Mouse (Mus musculus) heart, embryonic 13.5 days (tissue): ENCODE data around the gene Nr1i3. TPM values are rescaled to one million over a fixed set of nuclear protein-coding genes. Genes with fewer than 3 reads are reported as not detected.

ENCODE experiments used
- ATAC-seq: fragments of 200-750 bp; cut with Nextera tagmentation; 2 replicates; pipeline ENCODE4 v1.8.0; 2017; ENCODE audit warnings: moderate TSS enrichment; ENCODE audit not compliant: insufficient number of reproducible peaks, low FRiP score, low TSS enrichment; ENCODE audit errors: extremely low read depth
- H3K27ac ChIP-seq: fragments of 300-500 bp; sonication (generic); replicated peaks from 2 replicates; pipeline ENCODE4 v1.5.1; 2015; ENCODE audit warnings: moderate library complexity, mild to moderate bottlenecking, inconsistent platforms
- H3K27me3 ChIP-seq: fragments of 300-500 bp; sonication (generic); replicated peaks from 2 replicates; pipeline ENCODE4 v1.6.1; 2015; ENCODE audit warnings: mild to moderate bottlenecking, inconsistent platforms
- H3K36me3 ChIP-seq: fragments of 300-500 bp; sonication (generic); 2 replicates; pipeline ENCODE4 v1.6.1; 2015; ENCODE audit warnings: mild to moderate bottlenecking, inconsistent platforms
- H3K4me1 ChIP-seq: fragments of 300-500 bp; sonication (generic); 2 replicates; pipeline ENCODE4 v1.6.1; 2015; ENCODE audit warnings: inconsistent platforms
- H3K4me2 ChIP-seq: fragments of 300-500 bp; sonication (generic); 2 replicates; pipeline ENCODE4 v1.6.1; 2015; ENCODE audit warnings: inconsistent platforms, mild to moderate bottlenecking, moderate library complexity
- H3K4me3 ChIP-seq: fragments of 300-500 bp; sonication (generic); 2 replicates; pipeline ENCODE4 v1.5.1; 2015; ENCODE audit warnings: moderate library complexity, mild to moderate bottlenecking, inconsistent platforms
- H3K9ac ChIP-seq: fragments of 300-500 bp; sonication (generic); 2 replicates; pipeline ENCODE4 v1.6.1; 2015; ENCODE audit warnings: inconsistent platforms, mild to moderate bottlenecking, moderate library complexity
- H3K9me3 ChIP-seq: fragments of 300-500 bp; sonication (generic); 2 replicates; pipeline ENCODE4 v1.6.1; 2016; ENCODE audit warnings: inconsistent platforms
- WGBS: fragments of 180-500 bp; shearing (Covaris S2); methylation state at CpG from one replicate; pipeline ENCODE4 v1.1.7; 2015; ENCODE audit warnings: mixed read lengths; 5-methylcytosine and 5-hydroxymethylcytosine counted together
- polyA plus RNA-seq: library from polyadenylated mRNA; unstranded; fragments of >200 nt; fragmentation: Nextera tagmentation; extraction: Ambion mirVana; gene quantifications from 2 replicates; pipeline ENCODE4 v1.2.1, GENCODE M21; 2015

Nr1i3 gene
- polyA plus RNA-seq, 1 experiment from 2014 or later: 0.25 TPM

DNA sequence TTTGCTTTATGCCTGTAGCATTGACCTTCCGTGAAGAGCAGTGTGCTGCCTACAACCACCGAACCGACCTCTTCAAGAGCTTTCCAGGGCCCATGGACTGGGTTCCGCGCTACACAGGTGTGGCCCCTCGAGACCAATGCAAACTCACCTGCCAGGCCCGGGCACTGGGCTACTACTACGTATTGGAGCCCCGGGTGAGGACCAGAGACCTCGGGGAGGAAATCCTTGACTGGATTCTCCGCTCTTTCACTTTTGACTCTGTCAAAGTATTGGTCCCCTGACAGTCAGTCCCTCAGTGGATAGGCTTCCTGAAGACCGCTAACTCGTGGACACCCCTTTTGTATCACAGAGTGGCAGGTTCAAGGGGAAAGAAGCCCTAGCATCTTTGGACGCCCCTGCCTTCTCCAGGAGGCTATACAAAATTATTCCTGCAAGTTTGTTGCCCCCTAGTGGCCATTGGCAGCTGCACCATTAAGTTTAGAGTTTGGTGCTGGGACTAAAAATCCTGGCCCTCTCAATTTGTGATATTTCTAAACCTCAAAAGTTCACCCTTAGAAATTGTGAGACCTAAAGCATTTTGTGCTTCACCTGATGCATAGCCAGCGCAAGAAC, 43.3 kb downstream of the Nr1i3 start:
- Histone ChIP-seq H3K4me1 (peaks cover 9% of the 10 kb centered on the region), H3K27me3 (peaks cover 4% of the 10 kb centered on the region; the same call in 1 of the 2 replicates), H3K27ac (no peak overlapping the region), H3K9ac (no peak overlapping the region; the same call in 1 of the 2 replicates), H3K4me3 (no peak overlapping the region), H3K9me3 (no peaks in the 10 kb centered on the region), H3K36me3 (0 out of 2 replicates have a peak, but pooled peaks cover 4% of the 10 kb centered on the region), H3K4me2 (no peak overlapping the region)
- ATAC-seq: no peak
- 59% methylated on average over 15 of the region's 15 CpGs for WGBS

DNA sequence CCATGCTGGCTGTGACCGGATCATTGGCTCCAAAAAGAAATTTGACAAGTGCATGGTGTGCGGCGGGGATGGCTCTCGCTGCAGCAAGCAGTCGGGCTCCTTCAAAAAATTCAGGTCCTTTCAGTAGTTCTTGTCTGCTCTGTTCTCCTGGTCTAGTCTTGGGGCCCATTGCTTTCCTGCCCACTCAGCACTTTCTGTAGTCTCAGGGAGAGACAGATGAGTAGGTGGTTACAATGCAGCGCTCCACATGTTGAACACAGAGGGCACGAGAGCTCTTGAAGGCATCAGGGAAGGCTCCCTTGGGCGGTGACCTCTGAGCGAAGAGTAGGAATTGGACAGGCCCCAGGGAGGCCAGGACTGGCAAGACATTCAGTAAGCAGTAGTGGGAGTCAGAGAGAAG, 44.0 kb downstream of the Nr1i3 start:
- no peak overlapping the region for H3K4me3 ChIP-seq
- peaks cover 3% of the 10 kb centered on the region; the same call in 1 of the 2 replicates for H3K27me3 ChIP-seq
- no peak overlapping the region for H3K4me2 ChIP-seq
- no peak overlapping the region for H3K9ac ChIP-seq
- peaks cover 8% of the 10 kb centered on the region for H3K4me1 ChIP-seq
- H3K9me3 ChIP-seq: no peaks in the 10 kb centered on the region
- 73% methylated on average over 9 of the region's 9 CpGs for WGBS
- H3K27ac ChIP-seq: no peak overlapping the region
- no peak for ATAC-seq
- 0 out of 2 replicates have a peak, but pooled peaks cover 4% of the 10 kb centered on the region for H3K36me3 ChIP-seq

DNA sequence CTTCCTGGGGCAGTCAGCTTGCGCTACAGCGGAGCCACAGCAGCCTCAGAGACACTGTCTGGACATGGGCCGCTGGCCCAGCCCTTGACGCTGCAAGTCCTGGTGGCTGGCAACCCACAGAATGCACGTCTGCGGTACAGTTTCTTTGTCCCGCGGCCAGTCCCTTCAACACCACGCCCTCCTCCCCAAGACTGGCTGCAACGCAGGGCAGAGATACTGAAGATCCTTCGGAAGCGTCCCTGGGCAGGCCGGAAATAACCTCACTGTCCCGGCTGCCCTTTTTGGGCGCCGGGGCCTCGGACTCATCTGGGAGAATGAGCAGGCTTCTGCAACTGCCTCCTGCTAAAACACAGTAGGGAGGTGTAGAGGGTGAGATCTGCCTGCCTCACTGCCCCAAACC, 45.2 kb downstream of the Nr1i3 start:
- WGBS: 55% methylated on average over 17 of the region's 17 CpGs
- Histone ChIP-seq H3K27ac (no peak overlapping the region), H3K9ac (peak overlapping the region; percentile 33; the same call in 1 of the 2 replicates)

DNA sequence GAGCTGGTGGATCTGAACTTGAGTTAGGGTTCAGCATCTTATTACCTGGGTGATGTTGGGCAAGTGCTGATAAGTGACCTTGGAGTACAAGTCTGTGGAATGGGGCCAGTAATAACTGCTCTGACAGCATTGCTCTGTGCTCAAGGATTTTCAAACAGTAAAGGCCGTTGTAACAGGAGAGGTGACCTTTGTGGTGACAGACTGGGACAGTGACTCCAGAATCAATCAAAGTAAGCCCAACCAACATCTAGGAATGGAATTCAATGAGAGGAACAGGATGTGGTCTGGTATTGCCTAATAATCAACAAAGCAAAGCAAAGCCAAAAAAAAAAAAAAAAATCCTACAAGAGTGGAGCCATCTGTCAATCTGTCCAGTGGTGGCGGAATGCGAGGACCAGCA, 46.5 kb downstream of the Nr1i3 start:
- 66% methylated on average over 3 of the region's 3 CpGs for WGBS
- ATAC-seq: no peak

More for the DNA sequence above, 45.2 kb downstream of the Nr1i3 start:
- 0 out of 2 replicates have a peak, but pooled peaks cover 4% of the 10 kb centered on the region for H3K36me3 ChIP-seq
- H3K27me3 ChIP-seq: no peaks in the 10 kb centered on the region
- H3K4me3 ChIP-seq: no peak overlapping the region
- no peaks in the 10 kb centered on the region for H3K9me3 ChIP-seq
- H3K4me1 ChIP-seq: peaks cover 16% of the 10 kb centered on the region
- ATAC-seq: no peak
- peak overlapping the region; percentile 38 for H3K4me2 ChIP-seq

DNA sequence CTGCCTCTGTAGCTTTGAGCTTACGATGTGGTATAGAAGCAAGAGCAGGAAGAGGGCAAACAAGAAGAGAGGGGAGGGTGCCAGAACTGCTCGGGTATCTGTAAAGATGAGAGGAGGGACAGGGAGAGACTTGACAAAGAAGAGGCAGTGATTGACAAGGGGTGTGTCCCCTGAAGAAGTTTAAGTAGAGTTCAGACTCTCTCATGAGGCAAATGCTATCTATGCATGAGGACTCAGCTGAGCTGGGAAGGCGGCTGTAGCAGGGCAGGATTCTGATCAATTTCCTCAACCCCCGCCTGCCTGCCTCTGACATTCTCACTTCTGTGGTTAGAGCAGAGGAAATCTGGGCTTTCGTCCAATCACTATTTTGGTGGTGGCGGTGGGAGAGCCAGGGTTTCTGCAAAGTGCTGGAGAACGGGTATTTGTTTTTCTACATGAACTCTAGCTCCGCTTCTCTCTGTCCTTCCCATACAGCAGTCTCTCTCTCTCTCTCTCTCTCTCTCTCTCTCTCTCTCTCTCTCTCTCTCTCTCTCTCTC, 48.9 kb downstream of the Nr1i3 start:
- peak overlapping the region; percentile 93 for H3K27ac ChIP-seq
- peak; percentile 54; the same call in 1 of the 2 replicates for ATAC-seq
- WGBS: 2% methylated on average over 8 of the region's 8 CpGs

More for the DNA sequence above, 46.5 kb downstream of the Nr1i3 start:
- H3K4me1 ChIP-seq: peaks cover 16% of the 10 kb centered on the region
- H3K9me3 ChIP-seq: no peaks in the 10 kb centered on the region
- H3K36me3 ChIP-seq: no peaks in the 10 kb centered on the region
- H3K9ac ChIP-seq: no peak overlapping the region
- no peak overlapping the region for H3K4me2 ChIP-seq
- H3K4me3 ChIP-seq: no peak overlapping the region
- no peaks in the 10 kb centered on the region for H3K27me3 ChIP-seq
- H3K27ac ChIP-seq: no peak overlapping the region

DNA sequence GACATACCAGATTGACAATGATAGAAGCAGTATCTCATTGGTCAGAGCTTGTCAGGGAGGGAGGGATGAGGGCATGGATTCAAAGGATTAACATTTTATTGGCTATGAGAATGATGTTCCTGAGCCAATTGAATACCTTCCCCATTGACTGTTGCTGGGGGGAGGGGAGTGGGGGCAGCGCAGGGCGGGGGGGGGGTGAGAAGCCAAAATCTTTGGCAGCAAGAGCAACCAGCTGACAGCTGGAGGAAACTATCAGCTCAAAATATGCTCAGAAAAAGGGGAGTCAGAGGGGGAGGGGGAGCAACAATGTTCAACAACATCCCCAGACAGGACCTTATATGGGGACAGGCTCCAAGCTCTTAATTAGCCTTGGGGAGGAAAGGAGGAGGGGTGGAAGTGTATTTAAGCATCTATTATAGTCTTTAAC, 49.4 kb downstream of the Nr1i3 start:
- Histone ChIP-seq H3K4me2 (peak overlapping the region; percentile 67), H3K9ac (peak overlapping the region; percentile 6; the same call in 1 of the 2 replicates), H3K27ac (peak overlapping the region; percentile 93), H3K27me3 (no peaks in the 10 kb centered on the region), H3K36me3 (no peaks in the 10 kb centered on the region), H3K4me1 (peaks cover 16% of the 10 kb centered on the region), H3K4me3 (peak overlapping the region; percentile 41), H3K9me3 (no peaks in the 10 kb centered on the region)
- 0% methylated on average over 2 of the region's 2 CpGs for WGBS
- ATAC-seq: peak; percentile 68; the same call in 1 of the 2 replicates

More for the DNA sequence above, 48.9 kb downstream of the Nr1i3 start:
- no peaks in the 10 kb centered on the region for H3K9me3 ChIP-seq
- peak overlapping the region; percentile 74 for H3K9ac ChIP-seq
- no peaks in the 10 kb centered on the region for H3K36me3 ChIP-seq
- peak overlapping the region; percentile 67 for H3K4me2 ChIP-seq
- H3K4me1 ChIP-seq: peaks cover 16% of the 10 kb centered on the region
- no peaks in the 10 kb centered on the region for H3K27me3 ChIP-seq
- peak overlapping the region; percentile 41 for H3K4me3 ChIP-seq

DNA sequence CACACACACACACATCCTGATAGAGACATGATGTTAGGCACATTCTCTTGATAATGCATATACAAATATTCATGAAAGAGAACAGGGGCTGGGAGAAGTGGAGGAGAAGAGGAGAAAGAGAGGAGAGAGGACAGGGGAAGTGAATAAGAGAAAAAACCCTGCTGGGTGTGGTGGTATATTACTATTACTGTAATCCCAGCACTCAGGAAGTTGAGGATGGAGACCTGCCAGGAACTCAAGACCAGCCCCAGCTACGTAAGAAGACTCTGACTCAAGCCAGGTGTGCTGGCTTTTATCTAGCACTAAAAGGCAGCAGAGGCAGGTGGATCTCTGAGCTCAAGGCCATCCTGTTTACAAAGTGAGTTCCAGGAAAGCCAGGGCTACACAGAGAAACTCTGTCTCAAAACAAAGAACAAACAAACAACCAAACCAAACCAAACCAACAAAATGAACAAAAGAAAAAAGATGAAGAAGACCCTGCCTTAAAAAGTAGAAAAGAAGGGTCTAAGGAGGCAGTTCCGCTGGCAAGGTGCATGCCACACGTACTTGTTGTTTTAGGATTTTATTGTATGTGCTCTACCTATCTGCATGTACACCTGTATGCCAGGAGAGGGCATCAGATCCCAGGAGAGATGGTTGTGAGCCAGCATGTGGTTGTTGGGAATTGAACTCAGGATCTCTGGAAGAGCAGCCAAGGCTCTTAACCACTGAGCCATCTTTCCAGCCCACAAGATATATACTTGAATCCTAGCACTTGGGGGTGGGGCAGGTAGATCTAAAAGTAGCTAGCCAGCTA, 50.1 kb downstream of the Nr1i3 start:
- WGBS: 70% methylated on average over 3 of the region's 3 CpGs
- Histone ChIP-seq H3K4me1 (peaks cover 16% of the 10 kb centered on the region), H3K4me2 (peak overlapping the region; percentile 67), H3K4me3 (no peak overlapping the region), H3K27ac (peak overlapping the region; percentile 93), H3K27me3 (no peaks in the 10 kb centered on the region), H3K9me3 (no peaks in the 10 kb centered on the region), H3K36me3 (no peaks in the 10 kb centered on the region), H3K9ac (peak overlapping the region; percentile 6; the same call in 1 of the 2 replicates)
- ATAC-seq: no peak

DNA sequence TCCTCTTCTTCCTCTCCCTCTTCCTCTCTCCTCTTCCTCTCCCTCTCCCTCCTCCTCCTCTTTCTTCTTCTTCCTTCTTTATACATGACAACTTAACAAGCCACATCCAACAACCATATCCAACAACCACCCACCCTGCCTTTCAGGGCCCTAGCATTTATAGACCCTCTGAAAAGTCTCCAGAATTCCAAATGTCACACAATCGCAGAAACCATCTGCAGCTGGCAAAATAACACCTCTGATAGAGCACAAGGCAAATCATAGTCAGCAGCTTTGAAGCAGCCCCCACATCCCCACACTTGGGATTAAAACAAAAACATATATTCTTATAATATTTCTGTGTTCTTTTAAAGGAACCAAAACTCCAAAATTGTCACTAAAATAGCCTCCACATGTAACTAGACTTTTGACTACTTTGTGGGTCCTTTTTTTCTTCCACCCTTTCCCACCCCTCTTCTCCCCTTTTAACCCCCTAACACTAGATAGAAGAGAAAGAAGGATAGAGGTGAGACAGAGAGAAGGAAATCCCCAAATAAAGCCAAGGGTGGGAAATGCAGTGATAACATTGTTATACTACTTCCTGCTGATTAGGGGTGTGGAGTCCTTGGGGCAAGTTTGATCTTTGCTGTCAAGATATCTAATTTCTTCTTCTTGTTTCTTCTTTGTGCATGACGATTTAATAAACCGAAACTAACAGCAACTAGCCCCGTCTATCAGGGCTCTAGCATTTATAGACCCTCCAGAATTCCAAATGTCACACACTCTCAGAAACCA, 52.4 kb downstream of the Nr1i3 start:
- no peak overlapping the region for H3K4me2 ChIP-seq
- H3K9ac ChIP-seq: no peak overlapping the region; the same call in 1 of the 2 replicates
- 42% methylated on average over 4 of the region's 4 CpGs for WGBS
- H3K4me3 ChIP-seq: no peak overlapping the region
- H3K9me3 ChIP-seq: no peaks in the 10 kb centered on the region
- H3K27ac ChIP-seq: peak overlapping the region; percentile 17; the same call in 1 of the 2 replicates
- peaks cover 27% of the 10 kb centered on the region for H3K4me1 ChIP-seq
- no peaks in the 10 kb centered on the region for H3K27me3 ChIP-seq
- no peak for ATAC-seq
- H3K36me3 ChIP-seq: no peaks in the 10 kb centered on the region

DNA sequence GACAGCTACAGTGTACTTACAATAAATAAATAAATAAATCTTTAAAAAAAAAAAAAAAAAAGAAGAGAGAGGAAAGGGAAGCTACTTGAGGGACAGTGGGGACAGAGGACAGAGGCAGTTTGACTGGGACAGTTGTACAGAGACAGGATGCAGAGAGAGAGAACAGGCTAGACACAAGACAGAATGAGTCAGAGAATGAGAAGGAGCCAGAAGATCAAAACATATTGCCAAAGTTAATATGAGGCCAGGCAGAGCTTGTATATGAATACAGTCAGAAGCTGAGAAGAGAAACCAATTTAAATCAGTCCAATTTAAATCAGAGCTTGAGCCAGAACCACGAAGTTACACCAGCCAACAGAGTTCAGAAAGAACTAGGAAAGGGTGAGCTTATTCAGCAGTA, 54.6 kb downstream of the Nr1i3 start:
- Histone ChIP-seq H3K4me1 (peaks cover 27% of the 10 kb centered on the region), H3K27ac (no peak overlapping the region), H3K9ac (no peak overlapping the region), H3K9me3 (no peaks in the 10 kb centered on the region), H3K4me2 (no peak overlapping the region), H3K4me3 (no peak overlapping the region), H3K27me3 (no peaks in the 10 kb centered on the region), H3K36me3 (peaks cover 17% of the 10 kb centered on the region)
- no peak for ATAC-seq
- 68% methylated on average over 1 of the region's 1 CpGs for WGBS

DNA sequence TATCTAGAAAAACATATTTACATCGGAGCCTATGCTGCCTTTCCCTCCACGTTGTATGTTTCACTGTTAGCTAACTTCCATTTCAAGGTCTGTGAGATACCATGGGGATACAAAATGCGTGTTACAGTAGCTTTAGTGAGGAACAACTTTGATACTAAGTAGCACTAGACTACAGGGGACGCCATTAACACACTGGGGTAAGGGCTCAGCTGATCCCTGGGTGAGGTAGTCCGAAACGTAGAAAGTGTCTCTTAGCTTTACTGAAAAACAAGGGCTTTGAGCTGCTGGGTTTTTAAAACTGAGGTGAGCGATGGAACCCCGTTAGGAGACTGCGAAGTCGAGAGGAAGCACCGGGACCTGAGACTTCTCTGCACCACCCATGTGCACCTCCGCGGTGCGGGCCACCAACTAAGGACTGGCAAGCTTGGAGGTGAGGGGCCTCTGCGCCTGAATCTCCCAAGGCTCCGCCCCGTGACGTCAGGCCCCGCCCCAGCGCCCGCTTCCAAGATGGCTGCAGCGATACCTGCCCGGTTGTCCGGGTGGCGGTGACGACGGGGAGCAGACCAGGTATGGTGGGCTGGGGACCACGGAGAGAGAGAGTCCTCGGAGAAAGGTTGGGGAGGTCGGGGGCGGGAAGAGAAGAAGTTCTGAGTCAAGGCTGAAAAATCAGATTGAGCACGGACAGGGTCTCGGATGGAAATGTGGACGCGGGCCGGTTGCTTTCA, 56.2 kb downstream of the Nr1i3 start, which contains the start of gene B4galt3:
TSS of gene B4galt3 (plus strand) at position 481 of the 725 bp plus-strand sequence.
- Histone ChIP-seq H3K4me1 (peaks cover 21% of the 10 kb centered on the region), H3K4me2 (peak within 1 kb of the TSS; percentile 92)
- WGBS: 3% methylated on average over 36 of the region's 36 CpGs

More for the DNA sequence above, 56.2 kb downstream of the Nr1i3 start, which contains the start of gene B4galt3:
- H3K36me3 ChIP-seq: peaks cover 34% of the 10 kb centered on the region
- H3K9ac ChIP-seq: peak within 1 kb of the TSS; percentile 92
- ATAC-seq: peak; percentile 93
- H3K27me3 ChIP-seq: no peaks in the 10 kb centered on the region
- H3K4me3 ChIP-seq: peak within 1 kb of the TSS; percentile 89
- H3K9me3 ChIP-seq: no peaks in the 10 kb centered on the region
- peak within 1 kb of the TSS; percentile 72 for H3K27ac ChIP-seq
